Mouse (Mus musculus): ENCODE measurements at regions not wholly inside any gene's neighbourhood (a gene's known extent, or its start where the extent isn't known, plus 50 kb on each side); places are given as distances from the start of the nearest gene placed in this dataset.

DNA sequence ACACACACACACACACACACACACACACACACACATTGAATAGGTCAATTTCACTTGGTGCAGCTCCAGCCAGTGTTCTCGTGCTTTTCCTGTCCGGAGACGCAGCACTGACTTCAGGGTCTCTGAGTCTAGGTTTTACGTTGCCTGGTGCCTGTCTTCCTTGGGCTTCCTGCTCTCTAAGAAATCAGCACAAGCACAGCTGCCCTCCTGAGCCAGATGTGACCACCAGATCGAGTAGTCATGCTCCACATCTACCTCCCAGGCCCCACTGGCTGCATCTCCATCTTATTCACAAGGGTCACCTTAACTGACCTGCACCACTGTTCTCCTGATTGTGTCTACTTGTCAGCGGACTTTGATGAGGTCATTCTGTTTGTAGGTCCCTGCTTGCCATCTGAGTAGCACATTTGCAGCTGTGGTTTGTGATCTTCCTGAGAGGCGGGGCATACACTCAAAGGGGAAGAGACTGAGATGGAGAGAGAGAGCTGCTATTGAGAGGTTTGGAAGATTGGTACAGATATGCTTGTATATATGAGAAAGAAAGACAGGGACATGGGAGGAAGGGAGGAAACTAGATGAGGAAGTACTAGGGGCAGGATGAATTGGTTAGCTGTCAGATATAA is 118.8 kb upstream of the H2al1a start:
- no peaks in the 10 kb centered on the region for H3K9me3 ChIP-seq (replicated peaks)

DNA sequence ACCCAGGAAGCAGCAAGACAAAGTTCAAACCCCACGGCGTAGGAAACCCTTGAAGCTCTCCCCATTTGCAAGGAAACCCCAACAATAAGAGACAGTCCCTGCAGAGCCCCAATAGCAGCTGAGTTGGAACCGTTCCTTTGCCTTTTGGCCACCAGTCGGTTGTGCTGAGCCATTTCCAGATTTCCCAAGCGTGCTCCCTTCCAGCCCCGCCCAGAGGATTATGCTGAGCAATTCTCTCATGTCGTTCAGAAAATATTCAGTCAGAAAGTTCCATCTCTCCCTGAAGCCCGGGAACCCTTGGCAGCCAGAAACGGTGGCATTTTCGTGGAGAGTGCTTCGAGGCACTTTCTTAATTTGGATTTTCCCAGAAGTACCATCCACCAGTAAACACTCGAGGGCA is 117.2 kb upstream of the H2al1a start:
- no peak for DNase-seq
- 66% methylated on average over 12 of the region's 12 CpGs for WGBS (ENCODE audit: insufficient replicate concordance)
- Histone ChIP-seq H3K9me3 (replicated peaks) (no peaks in the 10 kb centered on the region), H3K4me3 (replicated peaks) (no peak overlapping the region), H3K4me2 (no peak overlapping the region), H3K36me3 (no peaks in the 10 kb centered on the region), H3K27me3 (no peaks in the 10 kb centered on the region), H3K9ac (no peak overlapping the region), H3K27ac (no peak overlapping the region), H3K4me1 (replicated peaks) (no peaks in the 10 kb centered on the region)
- ATAC-seq (ENCODE audit: low read depth) = no peak

More for the DNA sequence above, 118.8 kb upstream of the H2al1a start:
- Histone ChIP-seq H3K27me3 (no peaks in the 10 kb centered on the region), H3K4me3 (replicated peaks) (no peak overlapping the region), H3K4me1 (replicated peaks) (no peaks in the 10 kb centered on the region), H3K36me3 (no peaks in the 10 kb centered on the region), H3K4me2 (no peak overlapping the region), H3K27ac (no peak overlapping the region), H3K9ac (no peak overlapping the region)
- no peak for ATAC-seq (ENCODE audit: low read depth)
- no peak for DNase-seq
- WGBS (ENCODE audit: insufficient replicate concordance) = 19% methylated on average over 7 of the region's 7 CpGs

DNA sequence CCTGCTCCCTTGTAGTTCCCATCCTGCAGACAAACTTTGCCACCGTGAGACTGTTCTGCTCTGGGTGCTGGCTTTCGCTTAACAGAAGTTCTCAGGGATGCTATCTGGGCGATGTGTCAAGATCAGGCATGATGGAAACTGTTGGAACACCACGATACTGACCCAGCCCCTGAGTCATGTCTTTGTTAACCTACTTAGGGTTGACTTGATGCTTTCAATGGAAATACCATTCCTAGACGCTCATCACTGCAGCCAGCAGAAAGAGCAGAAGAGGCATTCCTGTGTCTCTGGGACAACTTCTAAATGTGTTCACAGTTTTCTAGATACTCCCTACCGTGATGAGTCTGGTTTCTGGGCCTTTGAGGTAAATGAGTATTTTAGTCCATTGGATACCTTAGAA is 108.2 kb upstream of the H2al1a start:
- H3K4me2 ChIP-seq = no peak overlapping the region
- H3K9ac ChIP-seq = no peak overlapping the region
- no peaks in the 10 kb centered on the region for H3K9me3 ChIP-seq (replicated peaks)
- no peak for DNase-seq
- no peaks in the 10 kb centered on the region for H3K36me3 ChIP-seq
- ATAC-seq (ENCODE audit: low read depth) = no peak
- no peak overlapping the region for H3K4me3 ChIP-seq (replicated peaks)
- WGBS (ENCODE audit: insufficient replicate concordance) = 67% methylated on average over 6 of the region's 6 CpGs
- H3K27ac ChIP-seq = no peak overlapping the region
- no peaks in the 10 kb centered on the region for H3K4me1 ChIP-seq (replicated peaks)
- H3K27me3 ChIP-seq = no peaks in the 10 kb centered on the region

DNA sequence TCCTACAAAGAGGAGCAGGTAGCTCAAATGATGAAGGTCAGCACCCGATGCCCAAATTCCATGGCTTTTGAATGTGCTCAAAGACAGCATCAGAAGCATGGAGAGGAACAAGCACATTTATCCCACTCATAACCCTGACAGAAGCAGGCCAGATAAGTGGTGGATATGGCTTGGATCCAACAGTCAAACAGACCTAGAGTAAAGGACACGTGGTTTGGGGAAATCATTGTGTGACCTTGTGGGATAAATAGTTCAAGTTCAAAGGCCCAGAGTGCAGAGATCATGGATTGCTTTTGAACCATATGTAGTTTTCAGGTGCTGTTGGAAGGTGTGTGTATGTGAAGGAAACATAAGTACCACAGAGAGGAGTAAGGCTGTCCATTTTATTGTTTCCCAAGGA is 94.9 kb upstream of the H2al1a start:
- DNase-seq (no peak), ATAC-seq (ENCODE audit: low read depth) (no peak)
- H3K27ac ChIP-seq = no peak overlapping the region
- H3K27me3 ChIP-seq = no peaks in the 10 kb centered on the region
- H3K9me3 ChIP-seq (replicated peaks) = no peaks in the 10 kb centered on the region
- H3K4me3 ChIP-seq (replicated peaks) = no peak overlapping the region
- no peaks in the 10 kb centered on the region for H3K4me1 ChIP-seq (replicated peaks)
- no peak overlapping the region for H3K9ac ChIP-seq
- WGBS (ENCODE audit: insufficient replicate concordance) = 58% methylated on average over 2 of the region's 2 CpGs
- H3K4me2 ChIP-seq = no peak overlapping the region
- H3K36me3 ChIP-seq = no peaks in the 10 kb centered on the region

DNA sequence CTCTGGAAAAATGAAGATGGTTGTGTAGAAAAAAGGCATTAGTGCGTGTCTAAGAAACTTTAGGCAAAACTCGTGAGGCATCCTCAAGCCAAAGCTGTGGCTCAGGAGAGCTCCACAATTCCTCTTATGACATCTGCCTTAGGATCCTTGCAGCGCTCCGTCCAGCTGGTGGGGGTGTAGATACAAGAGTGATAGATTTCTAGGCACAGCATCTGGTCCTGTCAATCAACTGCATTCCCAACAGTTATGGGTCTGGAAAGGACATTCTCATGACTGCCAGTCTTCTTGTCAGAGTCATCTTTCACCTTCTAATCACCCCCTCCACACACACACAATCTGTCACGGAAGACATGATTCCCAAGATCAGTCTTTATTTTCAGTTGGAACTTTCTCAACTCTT is 89.2 kb upstream of the H2al1a start:
- no peak for DNase-seq
- Histone ChIP-seq H3K9me3 (replicated peaks) (no peaks in the 10 kb centered on the region), H3K4me1 (replicated peaks) (no peaks in the 10 kb centered on the region), H3K4me2 (no peak overlapping the region), H3K4me3 (replicated peaks) (no peak overlapping the region), H3K9ac (no peak overlapping the region), H3K27ac (no peak overlapping the region), H3K27me3 (no peaks in the 10 kb centered on the region), H3K36me3 (no peaks in the 10 kb centered on the region)
- 68% methylated on average over 5 of the region's 5 CpGs for WGBS (ENCODE audit: insufficient replicate concordance)
- no peak for ATAC-seq (ENCODE audit: low read depth)

DNA sequence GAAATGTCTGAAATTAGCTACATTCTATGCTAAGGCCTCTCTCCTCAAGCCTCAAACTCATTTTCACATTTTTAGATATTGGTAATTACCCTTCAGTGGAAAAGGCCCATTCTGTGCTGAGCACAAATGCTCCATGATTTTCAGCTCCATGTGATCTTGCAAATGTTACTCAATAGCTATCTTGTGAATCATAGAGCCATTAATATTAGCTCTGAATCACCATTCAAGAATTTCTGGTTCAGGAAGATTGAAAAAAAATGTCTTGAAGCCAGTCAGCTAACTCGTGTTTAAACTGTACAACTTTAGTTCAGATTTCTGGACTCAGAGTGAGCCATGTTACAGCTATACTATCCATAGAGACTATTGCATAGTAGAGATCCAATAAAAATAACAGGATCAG is 86.2 kb upstream of the H2al1a start:
- ATAC-seq (ENCODE audit: low read depth) (no peak), DNase-seq (no peak)
- WGBS (ENCODE audit: insufficient replicate concordance) = 28% methylated on average over 1 of the region's 1 CpGs
- no peak overlapping the region for H3K27ac ChIP-seq
- no peak overlapping the region for H3K4me2 ChIP-seq
- H3K27me3 ChIP-seq = no peaks in the 10 kb centered on the region
- no peaks in the 10 kb centered on the region for H3K9me3 ChIP-seq (replicated peaks)
- no peak overlapping the region for H3K9ac ChIP-seq
- no peaks in the 10 kb centered on the region for H3K36me3 ChIP-seq
- no peak overlapping the region for H3K4me3 ChIP-seq (replicated peaks)
- no peaks in the 10 kb centered on the region for H3K4me1 ChIP-seq (replicated peaks)

DNA sequence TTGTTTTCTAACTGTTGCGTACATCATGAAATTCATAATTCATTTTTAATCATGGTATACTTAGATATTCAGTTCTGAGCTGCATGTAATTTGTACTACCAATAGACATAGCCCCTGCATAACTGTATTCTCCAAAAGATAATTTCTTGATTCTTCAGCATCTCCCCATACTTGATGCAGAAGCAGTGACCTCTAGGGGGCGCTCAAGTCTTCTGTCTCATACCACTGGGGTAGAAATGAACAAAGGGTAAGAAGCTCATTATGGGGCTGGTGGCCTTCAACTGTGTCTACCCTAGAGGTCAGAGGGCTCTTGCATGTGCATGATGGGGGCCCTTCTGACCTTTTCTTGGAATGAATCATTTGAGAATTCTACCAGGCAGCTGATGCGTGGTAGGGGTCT is 85.6 kb upstream of the H2al1a start:
- 47% methylated on average over 3 of the region's 3 CpGs for WGBS (ENCODE audit: insufficient replicate concordance)
- H3K36me3 ChIP-seq = no peaks in the 10 kb centered on the region
- DNase-seq (no peak), ATAC-seq (ENCODE audit: low read depth) (no peak)
- H3K9ac ChIP-seq = no peak overlapping the region
- no peaks in the 10 kb centered on the region for H3K4me1 ChIP-seq (replicated peaks)
- H3K4me3 ChIP-seq (replicated peaks) = no peak overlapping the region
- H3K27ac ChIP-seq = no peak overlapping the region
- no peak overlapping the region for H3K4me2 ChIP-seq
- no peaks in the 10 kb centered on the region for H3K9me3 ChIP-seq (replicated peaks)
- no peaks in the 10 kb centered on the region for H3K27me3 ChIP-seq

DNA sequence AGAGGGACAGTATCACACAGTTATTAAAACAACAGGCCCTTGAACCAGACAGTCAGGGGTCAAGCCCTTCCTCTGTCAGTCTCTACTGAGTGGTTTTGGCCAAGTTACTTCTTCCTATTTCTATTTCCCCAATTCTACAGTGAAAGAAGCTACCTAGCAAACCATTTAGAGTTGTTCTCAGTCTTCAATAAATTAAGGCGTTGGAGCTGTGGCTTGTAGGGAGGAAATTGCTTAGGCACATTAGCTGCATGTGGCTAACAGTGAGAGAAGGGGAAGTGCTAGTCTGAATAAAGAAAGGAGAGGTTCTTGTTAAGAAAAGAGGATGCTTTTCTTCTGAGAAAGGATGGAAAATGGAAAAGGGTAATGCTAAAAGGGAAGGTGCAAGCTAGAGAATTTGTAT is 60.0 kb upstream of the H2al1a start:
- Histone ChIP-seq H3K4me1 (replicated peaks) (no peaks in the 10 kb centered on the region), H3K36me3 (no peaks in the 10 kb centered on the region), H3K9ac (no peak overlapping the region), H3K9me3 (replicated peaks) (no peaks in the 10 kb centered on the region), H3K27me3 (no peaks in the 10 kb centered on the region), H3K4me2 (no peak overlapping the region), H3K27ac (no peak overlapping the region), H3K4me3 (replicated peaks) (no peak overlapping the region)
- 43% methylated on average over 1 of the region's 1 CpGs for WGBS (ENCODE audit: insufficient replicate concordance)
- DNase-seq (no peak), ATAC-seq (ENCODE audit: low read depth) (no peak)

DNA sequence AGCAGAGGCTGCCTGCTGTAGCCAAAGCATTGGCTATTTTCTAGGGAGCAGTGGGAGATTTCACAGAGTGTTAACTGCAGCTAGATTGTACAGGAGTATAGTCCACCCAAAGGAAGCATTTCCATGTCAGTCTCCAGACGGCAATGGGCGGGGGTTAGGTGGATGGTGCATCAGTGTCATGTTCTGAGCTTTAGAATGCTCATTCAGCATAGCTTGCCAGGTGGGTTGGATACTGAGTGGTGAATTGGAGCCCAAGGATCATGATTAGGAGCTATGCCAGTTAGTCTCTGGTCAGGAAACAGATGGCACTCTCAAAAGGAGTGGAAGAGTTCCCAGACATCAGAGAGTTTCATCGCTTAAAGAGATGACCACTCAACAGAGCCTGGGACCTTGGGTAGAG is 53.5 kb upstream of the H2al1a start:
- no peak overlapping the region for H3K4me2 ChIP-seq
- H3K36me3 ChIP-seq = no peaks in the 10 kb centered on the region
- H3K4me1 ChIP-seq (replicated peaks) = no peaks in the 10 kb centered on the region
- no peak for ATAC-seq (ENCODE audit: low read depth)
- no peak overlapping the region for H3K9ac ChIP-seq
- no peak overlapping the region for H3K27ac ChIP-seq
- no peaks in the 10 kb centered on the region; the same call in 1 of the 2 replicates for H3K27me3 ChIP-seq
- DNase-seq = no peak
- no peak overlapping the region for H3K4me3 ChIP-seq (replicated peaks)
- no peaks in the 10 kb centered on the region for H3K9me3 ChIP-seq (replicated peaks)
- 62% methylated on average over 3 of the region's 3 CpGs for WGBS (ENCODE audit: insufficient replicate concordance)

Measured in liver, embryonic 13.5 days (tissue).